Mouse (Mus musculus): ENCODE results near the gene Ephb2.

GRCm38 (mm10) chr4:136648922-136649479 is 186.8 kb downstream of the Ephb2 start:
- TF ChIP-seq CTCF (IDR thresholded peaks at IDR 0.05; ENCODE audit: control insufficient read depth, insufficient read depth, insufficient replicate concordance, low read depth, low read length): peak; percentile 92; the same call in 1 of the 2 replicates
- TF ChIP-seq POLR2A (IDR thresholded peaks at IDR 0.05; ENCODE audit: control insufficient read depth, low read depth, low read length): no peak

Data from testis, adult 2 months (tissue).